ENCODE assay signal across 23 mouse cellular contexts in the genomic region with DNA sequence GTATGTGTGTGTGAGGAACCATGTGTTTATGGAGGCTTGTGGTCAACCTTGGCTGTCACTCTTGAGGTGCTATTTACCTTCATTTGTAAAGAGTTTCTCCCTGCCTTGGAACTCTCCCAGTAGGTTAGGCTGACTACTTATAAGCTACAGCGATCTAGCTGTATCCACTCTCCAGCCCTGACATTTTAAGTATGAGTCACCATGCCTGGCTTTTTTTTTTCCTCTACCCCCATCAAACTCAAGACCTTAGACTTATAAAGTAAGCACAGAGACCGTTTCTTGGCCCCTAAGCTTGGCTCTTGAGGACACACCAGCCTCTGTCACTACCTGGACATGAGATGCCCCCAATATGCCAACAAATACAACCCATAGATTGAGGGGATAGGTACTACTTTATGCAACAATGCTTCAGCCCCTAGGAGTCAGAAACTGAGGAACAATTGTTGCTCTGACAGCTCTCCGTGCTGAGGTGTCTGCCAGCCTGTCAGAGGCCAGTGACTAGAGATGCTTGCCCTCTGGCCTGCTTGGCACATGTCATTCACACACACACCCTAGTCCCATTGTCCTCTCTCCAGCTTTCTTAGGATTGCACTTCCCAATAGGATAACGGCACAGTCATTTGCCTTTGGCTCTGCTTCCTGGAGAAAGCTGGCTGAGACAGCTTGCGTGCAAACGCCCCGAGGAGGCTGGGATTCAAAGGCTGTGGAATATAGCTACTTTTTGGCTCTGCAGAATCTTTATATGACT.
DNase-seq lines count a peak whose midpoint lies in the region; ATAC-seq and TF ChIP-seq lines count a peak whose summit lies in the region.
"Had no signal": no experiment of that assay in that cellular context is flagged by ENCODE, and none has a peak within 500 bp of the region (broad histone marks: within the 10 kb centered on the region; RNA-seq: fewer than 3 reads in every experiment).

No protein-coding gene starts in this region.

- no peaks in the 10 kb centered on the region; the same call in none of the 2 replicates for H3K4me1 ChIP-seq in forebrain, embryonic 14.5 days (ENCODE audit: control insufficient read depth, insufficient read depth, low read length)
- H3K4me1 ChIP-seq in forebrain, embryonic 10.5 days, result peaks cover 16% of the 10 kb centered on the region
- no peaks in the 10 kb centered on the region for H3K4me1 ChIP-seq in stomach, postnatal 0 days (replicated peaks; ENCODE audit: control insufficient read depth, insufficient read depth)
- H3K4me1 ChIP-seq: intestine, embryonic 15.5 days; limb, embryonic 15.5 days had no signal

- no peak for ATAC-seq in forebrain, embryonic 14.5 days
- peak; percentile 61; the same call in 1 of the 2 replicates for ATAC-seq in stomach, postnatal 0 days (ENCODE audit: low FRiP score, low TSS enrichment)
- ATAC-seq: hindbrain, embryonic 16.5 days; intestine, embryonic 15.5 days had no signal

- DNase-seq in forebrain, embryonic 14.5 days (ENCODE audit: low spot score), result peak; percentile 32
- no peak for DNase-seq in forebrain, embryonic 10.5 days (ENCODE audit: extremely low spot score, low spot score)
- DNase-seq in heart, postnatal 10 days, result peak; percentile 37 to 60
- no peak for DNase-seq in heart, postnatal 25 days (ENCODE audit: low spot score)
- DNase-seq in right cerebral cortex, postnatal 10 days (ENCODE audit: low spot score in 2 of 2), result peak; percentile 36 to 46
- DNase-seq in right cerebral cortex, postnatal 14 days, result no peak
- peak; percentile 24 for DNase-seq in stomach, postnatal 0 days (ENCODE audit: low spot score)
- no peak for DNase-seq in left cerebral cortex, adult 9 months (ENCODE audit: low spot score in 2 of 2)
- DNase-seq: B cell, adult 2 months; cerebellum, adult 9-11 months; kidney, adult 8-10 months; kidney, postnatal 10 days; left cerebral cortex, postnatal 4 days; lung, embryonic 14.5 days had no signal

- WGBS in forebrain, embryonic 14.5 days, result 66% methylated on average over 7 of the region's 7 CpGs
- 72% methylated on average over 7 of the region's 7 CpGs for WGBS in forebrain, embryonic 10.5 days
- 56% methylated on average over 7 of the region's 7 CpGs for WGBS in stomach, postnatal 0 days

- intact Hi-C loops in heart, postnatal 10 days (cut with DNase I), result no loop called here
- intact Hi-C loops in heart, postnatal 25 days (cut with DNase I), result no loop called here

- H3K9ac ChIP-seq in forebrain, embryonic 14.5 days (ENCODE audit: low read length), result no peak overlapping the region
- no peak overlapping the region for H3K9ac ChIP-seq in stomach, postnatal 0 days (ENCODE audit: low read length)
- H3K9ac ChIP-seq: heart, embryonic 13.5 days; intestine, embryonic 15.5 days; limb, embryonic 15.5 days; liver, embryonic 14.5 days; lung, embryonic 14.5 days had no signal

- H3K9me3 ChIP-seq in forebrain, embryonic 14.5 days (replicated peaks; ENCODE audit: control insufficient read depth, low read length), result no peaks in the 10 kb centered on the region
- H3K9me3 ChIP-seq in forebrain, embryonic 10.5 days, result no peaks in the 10 kb centered on the region
- no peaks in the 10 kb centered on the region for H3K9me3 ChIP-seq in stomach, postnatal 0 days (ENCODE audit: control insufficient read depth, low read length)
- H3K9me3 ChIP-seq: heart, embryonic 13.5 days; hindbrain, embryonic 10.5 days; intestine, embryonic 15.5 days; limb, embryonic 15.5 days; midbrain, embryonic 10.5 days had no signal

- H3K4me3 ChIP-seq in forebrain, embryonic 14.5 days (ENCODE audit: low read depth, low read length), result no peak overlapping the region
- no peak overlapping the region for H3K4me3 ChIP-seq in forebrain, embryonic 10.5 days
- H3K4me3 ChIP-seq in stomach, postnatal 0 days (ENCODE audit: low read depth, low read length), result no peak overlapping the region
- H3K4me3 ChIP-seq: heart, embryonic 13.5 days; hindbrain, embryonic 10.5 days; intestine, embryonic 15.5 days; left cerebral cortex, adult 2 months; limb, embryonic 15.5 days; midbrain, embryonic 10.5 days had no signal

- H3K27ac ChIP-seq in forebrain, embryonic 14.5 days (ENCODE audit: low read depth, low read length), result no peak overlapping the region
- no peak overlapping the region for H3K27ac ChIP-seq in forebrain, embryonic 10.5 days
- no peak overlapping the region for H3K27ac ChIP-seq in stomach, postnatal 0 days (replicated peaks)
- H3K27ac ChIP-seq: heart, embryonic 13.5 days; hindbrain, embryonic 10.5 days; intestine, embryonic 15.5 days; left cerebral cortex, adult 2 months; limb, embryonic 15.5 days; liver, embryonic 14.5 days; midbrain, embryonic 10.5 days had no signal

- H3K4me2 ChIP-seq in forebrain, embryonic 14.5 days (ENCODE audit: low read length), result no peak overlapping the region
- no peak overlapping the region for H3K4me2 ChIP-seq in stomach, postnatal 0 days (replicated peaks; ENCODE audit: low read depth)
- H3K4me2 ChIP-seq: heart, embryonic 13.5 days; intestine, embryonic 15.5 days; limb, embryonic 15.5 days; lung, embryonic 14.5 days had no signal

- no peak for TF ChIP-seq CTCF in stomach, postnatal 0 days (IDR thresholded peaks at IDR 0.05; ENCODE audit: low read depth)

- no peaks in the 10 kb centered on the region for H3K36me3 ChIP-seq in forebrain, embryonic 14.5 days (ENCODE audit: control insufficient read depth, insufficient read depth, low read length)
- no peaks in the 10 kb centered on the region for H3K36me3 ChIP-seq in forebrain, embryonic 10.5 days (replicated peaks)
- no peaks in the 10 kb centered on the region for H3K36me3 ChIP-seq in stomach, postnatal 0 days (ENCODE audit: control insufficient read depth, insufficient read depth, low read length)
- H3K36me3 ChIP-seq: G1E; heart, embryonic 13.5 days; hindbrain, embryonic 10.5 days; intestine, embryonic 15.5 days; limb, embryonic 15.5 days; midbrain, embryonic 10.5 days had no signal

- no peaks in the 10 kb centered on the region for H3K27me3 ChIP-seq in forebrain, embryonic 14.5 days (replicated peaks; ENCODE audit: control insufficient read depth, insufficient read depth, low read length)
- peaks cover 62% of the 10 kb centered on the region for H3K27me3 ChIP-seq in forebrain, embryonic 10.5 days (ENCODE audit: poor library complexity, severe bottlenecking)
- H3K27me3 ChIP-seq in stomach, postnatal 0 days (ENCODE audit: control insufficient read depth, insufficient read depth, low read length), result no peaks in the 10 kb centered on the region
- H3K27me3 ChIP-seq: intestine, embryonic 15.5 days had no signal

- TF ChIP-seq EP300 in stomach, postnatal 0 days (optimal IDR thresholded peaks at IDR 0.05), result no peak

Comparison
In these comparisons a context has a peak if more than half of its experiments do, and no peak if none do; other contexts are left out.
1. DNase-seq: peak in forebrain, embryonic 14.5 days (single experiment), heart, postnatal 10 days (2 of 2), right cerebral cortex, postnatal 10 days (2 of 2) and stomach, postnatal 0 days (single experiment); none in forebrain, embryonic 10.5 days (single experiment), heart, postnatal 25 days (single experiment), right cerebral cortex, postnatal 14 days (single experiment) and left cerebral cortex, adult 9 months (0 of 2).